Mouse (Mus musculus): ENCODE measurements around the gene Pde8a. TPM values are rescaled to one million over a fixed set of nuclear protein-coding genes. Genes with fewer than 3 reads are reported as not detected.

The Pde8a gene
- polyA plus RNA-seq (2014; fragmentation: Illumina TruSeq; extraction: RNeasy Lipid Tissue Mini Kit (QIAGEN cat#74804); ENCODE audit: insufficient read depth, low read depth, low replicate concordance) = 7.7 TPM

GRCm38 (mm10) chr7:81213347-81214152 lies at the start of gene Pde8a:
Pde8a (plus strand) TSS chr7:81213596.

GRCm38 (mm10) chr7:81344544-81345446 lies 131.4 kb downstream of the Pde8a start, which contains the start of gene Rps17:
Rps17 (minus strand) TSS chr7:81345254.

Other genes with a start within 250 kb of the Pde8a start
- 10.4 TPM for gene Zfp592, start 219.9 kb upstream of the Pde8a start, polyA plus RNA-seq (2014; fragmentation: Illumina TruSeq; extraction: RNeasy Lipid Tissue Mini Kit (QIAGEN cat#74804); ENCODE audit: insufficient read depth, low read depth, low replicate concordance)
- 0.50 TPM for gene Alpk3, start 156.0 kb upstream of the Pde8a start, polyA plus RNA-seq (2014; fragmentation: Illumina TruSeq; extraction: RNeasy Lipid Tissue Mini Kit (QIAGEN cat#74804); ENCODE audit: insufficient read depth, low read depth, low replicate concordance)
- gene Slc28a1, start 98.8 kb upstream of the Pde8a start, polyA plus RNA-seq (2014; fragmentation: Illumina TruSeq; extraction: RNeasy Lipid Tissue Mini Kit (QIAGEN cat#74804); ENCODE audit: insufficient read depth, low read depth, low replicate concordance) = not detected
- gene Rps17, start 131.7 kb downstream of the Pde8a start, polyA plus RNA-seq (2014; fragmentation: Illumina TruSeq; extraction: RNeasy Lipid Tissue Mini Kit (QIAGEN cat#74804); ENCODE audit: insufficient read depth, low read depth, low replicate concordance) = 2,099 TPM
- 5.1 TPM for gene Cpeb1, start 241.9 kb downstream of the Pde8a start, polyA plus RNA-seq (2014; fragmentation: Illumina TruSeq; extraction: RNeasy Lipid Tissue Mini Kit (QIAGEN cat#74804); ENCODE audit: insufficient read depth, low read depth, low replicate concordance)